Mouse (Mus musculus): ENCODE measurements around the gene Rcor1. TPM values are rescaled to one million over a fixed set of nuclear protein-coding genes. Genes with fewer than 3 reads are reported as not detected.

Rcor1 gene
- polyA plus RNA-seq, 1 experiment, result 11.3 TPM

- no peak for TF ChIP-seq POLR2A (IDR thresholded peaks at IDR 0.05; ENCODE audit: extremely low read depth, insufficient read depth, low read length)
- no peak for TF ChIP-seq CTCF (IDR thresholded peaks at IDR 0.05; ENCODE audit: extremely low read depth, insufficient read depth, low read length)
- Histone ChIP-seq H3K4me3 (ENCODE audit: insufficient read depth, low read length) (peak overlapping the region; percentile 78), H3K4me1 (ENCODE audit: control insufficient read depth, insufficient read depth, low read length) (no peaks in the 10 kb centered on the region; the same call in 1 of the 2 replicates), H3K27ac (ENCODE audit: insufficient read depth, low read length) (no peak overlapping the region)
These were observed 1.6 kb upstream of the Rcor1 start for GRCm38 (mm10) chr12:111037241-111038180.

- H3K4me1 ChIP-seq (ENCODE audit: control insufficient read depth, insufficient read depth, low read length), result no peaks in the 10 kb centered on the region; the same call in 1 of the 2 replicates
- H3K4me3 ChIP-seq (ENCODE audit: insufficient read depth, low read length), result peak overlapping the region; percentile 78
- peak overlapping the region; percentile 58 for H3K27ac ChIP-seq (ENCODE audit: insufficient read depth, low read length)
- TF ChIP-seq POLR2A (IDR thresholded peaks at IDR 0.05; ENCODE audit: extremely low read depth, insufficient read depth, low read length) (peak; percentile 25; the same call in 1 of the 2 replicates), CTCF (IDR thresholded peaks at IDR 0.05; ENCODE audit: extremely low read depth, insufficient read depth, low read length) (no peak)
These were observed 748 bp upstream of the Rcor1 start for GRCm38 (mm10) chr12:111038231-111038975.

- no peaks in the 10 kb centered on the region; the same call in 1 of the 2 replicates for H3K4me1 ChIP-seq (ENCODE audit: control insufficient read depth, insufficient read depth, low read length)
- TF ChIP-seq CTCF (IDR thresholded peaks at IDR 0.05; ENCODE audit: extremely low read depth, insufficient read depth, low read length) (no peak), POLR2A (IDR thresholded peaks at IDR 0.05; ENCODE audit: extremely low read depth, insufficient read depth, low read length) (no peak)
- H3K27ac ChIP-seq (ENCODE audit: insufficient read depth, low read length), result peak overlapping the region; percentile 3; the same call in 1 of the 2 replicates
- H3K4me3 ChIP-seq (ENCODE audit: insufficient read depth, low read length), result peak overlapping the region; percentile 78
These were observed 800 bp downstream of the Rcor1 start for GRCm38 (mm10) chr12:111039771-111040530.

GRCm38 (mm10) chr12:111040531-111040860 is 1.3 kb downstream of the Rcor1 start:
- H3K4me1 ChIP-seq (ENCODE audit: control insufficient read depth, insufficient read depth, low read length), result no peaks in the 10 kb centered on the region; the same call in 1 of the 2 replicates
- TF ChIP-seq POLR2A (IDR thresholded peaks at IDR 0.05; ENCODE audit: extremely low read depth, insufficient read depth, low read length), result no peak
- TF ChIP-seq CTCF (IDR thresholded peaks at IDR 0.05; ENCODE audit: extremely low read depth, insufficient read depth, low read length), result no peak
- peak overlapping the region; percentile 78 for H3K4me3 ChIP-seq (ENCODE audit: insufficient read depth, low read length)
- H3K27ac ChIP-seq (ENCODE audit: insufficient read depth, low read length), result no peak overlapping the region

- Histone ChIP-seq H3K4me3 (ENCODE audit: insufficient read depth, low read length) (no peak overlapping the region; the same call in 1 of the 2 replicates), H3K27ac (ENCODE audit: insufficient read depth, low read length) (no peak overlapping the region), H3K4me1 (ENCODE audit: control insufficient read depth, insufficient read depth, low read length) (no peaks in the 10 kb centered on the region; the same call in 1 of the 2 replicates)
- TF ChIP-seq POLR2A (IDR thresholded peaks at IDR 0.05; ENCODE audit: extremely low read depth, insufficient read depth, low read length) (no peak), CTCF (IDR thresholded peaks at IDR 0.05; ENCODE audit: extremely low read depth, insufficient read depth, low read length) (peak; percentile 46; the same call in 1 of the 2 replicates)
These were observed 2.0 kb downstream of the Rcor1 start for GRCm38 (mm10) chr12:111041196-111041595.

GRCm38 (mm10) chr12:111042365-111042764 is 3.2 kb downstream of the Rcor1 start:
- TF ChIP-seq CTCF (IDR thresholded peaks at IDR 0.05; ENCODE audit: extremely low read depth, insufficient read depth, low read length) (no peak), POLR2A (IDR thresholded peaks at IDR 0.05; ENCODE audit: extremely low read depth, insufficient read depth, low read length) (no peak)
- Histone ChIP-seq H3K4me3 (ENCODE audit: insufficient read depth, low read length) (no peak overlapping the region), H3K27ac (ENCODE audit: insufficient read depth, low read length) (no peak overlapping the region), H3K4me1 (ENCODE audit: control insufficient read depth, insufficient read depth, low read length) (no peaks in the 10 kb centered on the region; the same call in 1 of the 2 replicates)

GRCm38 (mm10) chr12:111044880-111045279 is 5.7 kb downstream of the Rcor1 start:
- no peak overlapping the region for H3K27ac ChIP-seq (ENCODE audit: insufficient read depth, low read length)
- no peaks in the 10 kb centered on the region; the same call in 1 of the 2 replicates for H3K4me1 ChIP-seq (ENCODE audit: control insufficient read depth, insufficient read depth, low read length)
- H3K4me3 ChIP-seq (ENCODE audit: insufficient read depth, low read length), result no peak overlapping the region
- TF ChIP-seq CTCF (IDR thresholded peaks at IDR 0.05; ENCODE audit: extremely low read depth, insufficient read depth, low read length), result no peak
- TF ChIP-seq POLR2A (IDR thresholded peaks at IDR 0.05; ENCODE audit: extremely low read depth, insufficient read depth, low read length), result no peak

- Histone ChIP-seq H3K4me3 (ENCODE audit: insufficient read depth, low read length) (no peak overlapping the region), H3K4me1 (ENCODE audit: control insufficient read depth, insufficient read depth, low read length) (no peaks in the 10 kb centered on the region), H3K27ac (ENCODE audit: insufficient read depth, low read length) (no peak overlapping the region)
- TF ChIP-seq POLR2A (IDR thresholded peaks at IDR 0.05; ENCODE audit: extremely low read depth, insufficient read depth, low read length) (no peak), CTCF (IDR thresholded peaks at IDR 0.05; ENCODE audit: extremely low read depth, insufficient read depth, low read length) (no peak)
These were observed 7.7 kb downstream of the Rcor1 start for GRCm38 (mm10) chr12:111046866-111047265.

GRCm38 (mm10) chr12:111048201-111048600 is 9.1 kb downstream of the Rcor1 start:
- TF ChIP-seq CTCF (IDR thresholded peaks at IDR 0.05; ENCODE audit: extremely low read depth, insufficient read depth, low read length) (no peak), POLR2A (IDR thresholded peaks at IDR 0.05; ENCODE audit: extremely low read depth, insufficient read depth, low read length) (no peak)
- no peaks in the 10 kb centered on the region for H3K4me1 ChIP-seq (ENCODE audit: control insufficient read depth, insufficient read depth, low read length)
- H3K4me3 ChIP-seq (ENCODE audit: insufficient read depth, low read length), result no peak overlapping the region
- H3K27ac ChIP-seq (ENCODE audit: insufficient read depth, low read length), result no peak overlapping the region

Data from cortical plate, adult 2 months (tissue).